Mouse (Mus musculus): Measurements from ENCODE around the gene Atp1a2. TPM values are rescaled to one million over a fixed set of nuclear protein-coding genes. Genes with fewer than 3 reads are reported as not detected.

The Atp1a2 gene
- polyA plus RNA-seq, 1 experiment from 2014 or later, result 69.0 TPM

GRCm38 (mm10) chr1:172319346-172319745, 21.5 kb upstream of the Atp1a2 start:
- no peaks in the 10 kb centered on the region for H3K27me3 ChIP-seq (ENCODE audit: control insufficient read depth, insufficient read depth, low read depth, low read length)
- no peak overlapping the region for H3K4me2 ChIP-seq (ENCODE audit: low read length)
- no peaks in the 10 kb centered on the region; the same call in 1 of the 2 replicates for H3K36me3 ChIP-seq (ENCODE audit: control insufficient read depth, insufficient read depth, low read length)
- no peak overlapping the region for H3K4me3 ChIP-seq (ENCODE audit: low read depth, low read length)
- WGBS, result 70% methylated on average over 7 of the region's 7 CpGs
- peaks cover 5% of the 10 kb centered on the region; the same call in 1 of the 2 replicates for H3K4me1 ChIP-seq (ENCODE audit: control insufficient read depth, insufficient read depth, low read length)
- H3K9me3 ChIP-seq (replicated peaks; ENCODE audit: control insufficient read depth, low read length, poor library complexity, severe bottlenecking), result no peaks in the 10 kb centered on the region
- ATAC-seq, result no peak
- H3K9ac ChIP-seq (ENCODE audit: low read depth, low read length), result no peak overlapping the region
- H3K27ac ChIP-seq (ENCODE audit: low read length), result 0 out of 2 replicates have a peak overlapping the region, but pooled peaks have one; percentile 33

- Histone ChIP-seq H3K27ac (ENCODE audit: low read length) (no peak overlapping the region), H3K9me3 (replicated peaks; ENCODE audit: control insufficient read depth, low read length, poor library complexity, severe bottlenecking) (no peaks in the 10 kb centered on the region), H3K9ac (ENCODE audit: low read depth, low read length) (no peak overlapping the region), H3K4me1 (ENCODE audit: control insufficient read depth, insufficient read depth, low read length) (peaks cover 8% of the 10 kb centered on the region), H3K4me3 (ENCODE audit: low read depth, low read length) (no peak overlapping the region), H3K27me3 (ENCODE audit: control insufficient read depth, insufficient read depth, low read depth, low read length) (no peaks in the 10 kb centered on the region), H3K4me2 (ENCODE audit: low read length) (no peak overlapping the region), H3K36me3 (ENCODE audit: control insufficient read depth, insufficient read depth, low read length) (no peaks in the 10 kb centered on the region; the same call in 1 of the 2 replicates)
- peak; percentile 23; the same call in 1 of the 2 replicates for ATAC-seq
- WGBS, result 83% methylated on average over 19 of the region's 19 CpGs
Observed at GRCm38 (mm10) chr1:172318424-172319035, 20.7 kb upstream of the Atp1a2 start.

DNA sequence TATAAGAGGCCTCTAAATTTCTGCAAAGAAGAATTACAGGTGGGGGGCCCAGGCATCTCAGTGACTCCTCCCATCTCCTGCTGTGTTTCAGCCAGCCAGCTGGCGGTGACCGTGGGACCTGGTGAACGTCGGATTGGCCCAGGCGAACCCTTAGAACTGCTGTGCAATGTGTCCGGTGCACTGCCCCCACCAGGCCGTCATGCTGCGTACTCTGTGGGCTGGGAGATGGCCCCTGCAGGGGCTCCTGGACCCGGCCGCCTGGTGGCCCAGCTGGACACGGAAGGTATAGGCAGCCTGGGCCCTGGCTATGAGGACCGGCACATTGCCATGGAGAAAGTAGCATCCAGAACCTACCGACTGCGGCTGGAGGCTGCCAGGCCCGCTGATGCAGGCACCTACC, 20.1 kb upstream of the Atp1a2 start:
- no peaks in the 10 kb centered on the region for H3K9me3 ChIP-seq (replicated peaks; ENCODE audit: control insufficient read depth, low read length, poor library complexity, severe bottlenecking)
- no peak for ATAC-seq
- H3K9ac ChIP-seq (ENCODE audit: low read depth, low read length), result 0 out of 2 replicates have a peak overlapping the region, but pooled peaks have one; percentile 10
- no peak overlapping the region for H3K27ac ChIP-seq (ENCODE audit: low read length)
- WGBS, result 43% methylated on average over 15 of the region's 15 CpGs
- H3K4me2 ChIP-seq (ENCODE audit: low read length), result no peak overlapping the region
- no peaks in the 10 kb centered on the region for H3K27me3 ChIP-seq (ENCODE audit: control insufficient read depth, insufficient read depth, low read depth, low read length)
- peaks cover 14% of the 10 kb centered on the region for H3K4me1 ChIP-seq (ENCODE audit: control insufficient read depth, insufficient read depth, low read length)
- H3K36me3 ChIP-seq (ENCODE audit: control insufficient read depth, insufficient read depth, low read length), result no peaks in the 10 kb centered on the region; the same call in 1 of the 2 replicates
- no peak overlapping the region for H3K4me3 ChIP-seq (ENCODE audit: low read depth, low read length)

DNA sequence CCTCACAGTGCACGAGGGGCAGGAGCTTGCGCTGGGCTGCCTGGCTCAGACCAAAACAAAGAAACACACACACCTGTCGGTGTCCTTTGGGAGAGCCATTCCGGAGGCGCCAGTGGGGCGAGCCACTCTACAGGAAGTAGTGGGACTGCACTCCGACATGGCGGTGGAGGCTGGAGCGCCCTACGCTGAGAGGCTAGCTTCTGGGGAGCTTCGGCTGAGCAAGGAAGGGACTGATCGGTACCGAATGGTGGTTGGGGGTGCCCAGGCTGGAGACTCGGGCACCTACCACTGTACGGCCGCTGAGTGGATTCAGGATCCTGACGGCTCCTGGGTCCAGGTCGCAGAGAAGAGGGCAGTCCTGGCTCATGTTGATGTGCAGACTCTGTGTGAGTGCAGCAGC, 19.6 kb upstream of the Atp1a2 start:
- ATAC-seq, result no peak
- Histone ChIP-seq H3K27me3 (ENCODE audit: control insufficient read depth, insufficient read depth, low read depth, low read length) (no peaks in the 10 kb centered on the region), H3K27ac (ENCODE audit: low read length) (no peak overlapping the region), H3K9ac (ENCODE audit: low read depth, low read length) (no peak overlapping the region), H3K9me3 (replicated peaks; ENCODE audit: control insufficient read depth, low read length, poor library complexity, severe bottlenecking) (no peaks in the 10 kb centered on the region), H3K4me1 (ENCODE audit: control insufficient read depth, insufficient read depth, low read length) (peaks cover 18% of the 10 kb centered on the region), H3K4me3 (ENCODE audit: low read depth, low read length) (no peak overlapping the region), H3K4me2 (ENCODE audit: low read length) (no peak overlapping the region), H3K36me3 (ENCODE audit: control insufficient read depth, insufficient read depth, low read length) (no peaks in the 10 kb centered on the region; the same call in 1 of the 2 replicates)
- WGBS, result 57% methylated on average over 18 of the region's 18 CpGs

DNA sequence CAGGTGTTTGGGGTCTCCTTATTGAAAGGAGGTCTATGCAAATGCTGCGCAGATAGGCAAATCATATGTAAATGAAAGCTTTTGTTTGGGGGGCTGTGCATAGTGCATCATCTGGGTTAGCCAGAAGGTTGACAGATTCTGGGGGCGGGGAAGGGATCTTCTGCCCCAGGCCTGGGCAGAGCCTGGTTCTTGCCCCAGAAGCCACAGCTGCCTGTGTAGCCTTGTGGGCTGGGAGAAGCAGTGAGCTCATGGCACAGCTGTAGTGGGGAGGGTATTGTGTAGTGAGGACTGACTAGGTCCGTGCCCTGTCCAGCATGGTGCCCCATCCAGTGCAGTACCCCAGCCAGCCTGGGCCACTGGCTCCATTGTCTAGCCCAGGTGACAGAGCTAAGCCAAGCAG, 17.0 kb upstream of the Atp1a2 start:
- H3K27ac ChIP-seq (ENCODE audit: low read length), result peak overlapping the region; percentile 37; the same call in 1 of the 2 replicates
- H3K4me3 ChIP-seq (ENCODE audit: low read depth, low read length), result no peak overlapping the region

GRCm38 (mm10) chr1:172313613-172314411, 15.9 kb upstream of the Atp1a2 start:
- no peaks in the 10 kb centered on the region for H3K27me3 ChIP-seq (ENCODE audit: control insufficient read depth, insufficient read depth, low read depth, low read length)
- peak overlapping the region; percentile 84 for H3K4me2 ChIP-seq (ENCODE audit: low read length)
- H3K36me3 ChIP-seq (ENCODE audit: control insufficient read depth, insufficient read depth, low read length), result no peaks in the 10 kb centered on the region; the same call in 1 of the 2 replicates
- 0 out of 2 replicates have a peak overlapping the region, but pooled peaks have one; percentile 25 for H3K9ac ChIP-seq (ENCODE audit: low read depth, low read length)
- no peak for ATAC-seq
- H3K4me3 ChIP-seq (ENCODE audit: low read depth, low read length), result no peak overlapping the region
- H3K9me3 ChIP-seq (replicated peaks; ENCODE audit: control insufficient read depth, low read length, poor library complexity, severe bottlenecking), result no peaks in the 10 kb centered on the region
- H3K4me1 ChIP-seq (ENCODE audit: control insufficient read depth, insufficient read depth, low read length), result peaks cover 39% of the 10 kb centered on the region
- 62% methylated on average over 10 of the region's 10 CpGs for WGBS
- no peak overlapping the region for H3K27ac ChIP-seq (ENCODE audit: low read length)

More for the DNA sequence above, 17.0 kb upstream of the Atp1a2 start:
- ATAC-seq, result no peak
- Histone ChIP-seq H3K9ac (ENCODE audit: low read depth, low read length) (peak overlapping the region; percentile 31; the same call in 1 of the 2 replicates), H3K9me3 (replicated peaks; ENCODE audit: control insufficient read depth, low read length, poor library complexity, severe bottlenecking) (no peaks in the 10 kb centered on the region), H3K4me2 (ENCODE audit: low read length) (no peak overlapping the region), H3K27me3 (ENCODE audit: control insufficient read depth, insufficient read depth, low read depth, low read length) (no peaks in the 10 kb centered on the region), H3K36me3 (ENCODE audit: control insufficient read depth, insufficient read depth, low read length) (no peaks in the 10 kb centered on the region; the same call in 1 of the 2 replicates), H3K4me1 (ENCODE audit: control insufficient read depth, insufficient read depth, low read length) (peaks cover 29% of the 10 kb centered on the region)
- WGBS, result 42% methylated on average over 3 of the region's 3 CpGs

DNA sequence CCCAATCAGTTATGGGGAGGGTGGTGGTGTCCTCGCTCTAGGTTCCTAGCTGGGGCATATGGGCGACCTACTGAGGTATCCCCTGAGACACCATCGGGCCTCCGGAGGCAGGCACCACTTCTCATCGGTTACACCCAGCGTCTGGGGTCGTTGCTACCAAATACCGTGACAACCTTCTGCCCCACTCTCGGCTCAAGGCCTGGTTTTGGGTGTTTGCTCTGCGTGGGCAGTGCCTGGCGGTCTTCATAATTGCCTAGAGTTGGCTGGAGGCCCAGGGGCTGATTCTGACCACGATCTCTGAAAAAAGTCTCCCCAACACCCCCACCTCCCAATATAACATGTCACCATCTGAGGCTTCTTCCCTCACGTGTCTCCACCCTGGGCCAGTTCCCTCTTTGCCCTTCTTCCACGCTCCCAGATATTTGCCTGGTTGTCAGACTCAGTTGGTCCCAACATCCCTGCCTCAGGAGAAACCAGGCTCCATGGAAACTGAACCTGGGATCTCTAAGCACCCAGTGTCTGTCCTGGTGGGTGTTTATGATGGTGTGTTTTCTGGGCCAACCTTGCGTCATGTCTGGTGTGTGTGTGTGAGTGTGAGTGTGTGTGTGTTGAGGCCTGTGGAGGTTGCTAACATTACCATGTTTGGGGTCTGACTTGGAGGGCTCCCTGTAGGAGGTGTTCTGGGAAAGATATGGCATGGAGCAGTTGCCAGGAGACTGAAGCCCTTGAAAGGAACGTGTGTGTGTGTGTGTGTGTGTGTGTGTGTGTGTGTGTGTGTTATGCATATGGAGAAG, 15.1 kb upstream of the Atp1a2 start:
- Histone ChIP-seq H3K9ac (ENCODE audit: low read depth, low read length) (peak overlapping the region; percentile 78), H3K4me1 (ENCODE audit: control insufficient read depth, insufficient read depth, low read length) (peaks cover 39% of the 10 kb centered on the region), H3K27ac (ENCODE audit: low read length) (no peak overlapping the region), H3K27me3 (ENCODE audit: control insufficient read depth, insufficient read depth, low read depth, low read length) (no peaks in the 10 kb centered on the region), H3K36me3 (ENCODE audit: control insufficient read depth, insufficient read depth, low read length) (no peaks in the 10 kb centered on the region; the same call in 1 of the 2 replicates), H3K4me2 (ENCODE audit: low read length) (peak overlapping the region; percentile 84), H3K9me3 (replicated peaks; ENCODE audit: control insufficient read depth, low read length, poor library complexity, severe bottlenecking) (no peaks in the 10 kb centered on the region), H3K4me3 (ENCODE audit: low read depth, low read length) (peak overlapping the region; percentile 64)
- 9% methylated on average over 16 of the region's 16 CpGs for WGBS
- no peak; the same call in 1 of the 2 replicates for ATAC-seq

DNA sequence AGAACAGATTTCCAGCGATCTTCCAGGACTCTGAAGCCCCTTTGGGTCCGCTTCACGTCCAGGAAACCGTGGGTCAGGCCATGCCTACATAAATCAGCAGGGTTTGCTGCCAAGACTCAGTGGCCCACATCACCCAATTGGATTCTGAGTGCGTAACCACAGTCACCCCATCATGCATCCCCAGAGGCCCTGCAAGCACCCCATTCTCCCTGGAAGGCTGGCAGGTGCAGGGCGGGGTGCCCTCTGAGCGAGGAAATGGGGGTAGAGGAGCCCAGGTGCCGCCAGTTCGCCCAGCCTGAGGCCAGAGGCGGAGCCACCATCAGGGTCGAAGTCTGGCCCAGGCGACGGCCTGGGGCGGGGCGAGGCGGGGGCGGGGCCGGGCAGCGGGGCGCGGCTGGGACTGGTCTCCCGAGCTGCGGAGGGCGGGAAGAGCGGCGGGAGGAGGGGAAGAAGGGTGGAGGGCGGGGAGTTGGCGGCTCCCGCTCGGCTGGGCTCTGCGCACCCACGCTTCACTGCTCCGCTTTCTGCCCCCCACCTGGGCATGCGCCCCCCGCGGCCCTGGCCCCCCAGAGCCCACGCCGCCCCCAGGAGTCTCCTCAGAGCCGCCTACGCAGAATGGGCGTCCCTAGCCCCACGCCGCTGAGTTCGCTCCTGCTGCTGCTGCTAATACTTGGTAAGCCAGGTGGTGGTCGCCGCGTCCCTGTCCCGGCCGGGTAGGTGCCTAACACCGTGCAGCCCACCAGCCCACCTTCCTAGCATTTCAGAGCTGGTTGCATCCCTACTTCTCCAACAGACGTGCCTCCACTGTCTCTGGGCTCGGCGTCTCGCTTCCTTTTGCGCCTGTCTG, 14.3 kb upstream of the Atp1a2 start:
- under 1% methylated on average over 41 of the region's 55 CpGs for WGBS
- Histone ChIP-seq H3K4me1 (ENCODE audit: control insufficient read depth, insufficient read depth, low read length) (peaks cover 41% of the 10 kb centered on the region), H3K27ac (ENCODE audit: low read length) (peak overlapping the region; percentile 76), H3K9me3 (replicated peaks; ENCODE audit: control insufficient read depth, low read length, poor library complexity, severe bottlenecking) (no peaks in the 10 kb centered on the region), H3K4me2 (ENCODE audit: low read length) (peak overlapping the region; percentile 84), H3K4me3 (ENCODE audit: low read depth, low read length) (peak overlapping the region; percentile 64), H3K36me3 (ENCODE audit: control insufficient read depth, insufficient read depth, low read length) (no peaks in the 10 kb centered on the region), H3K27me3 (ENCODE audit: control insufficient read depth, insufficient read depth, low read depth, low read length) (no peaks in the 10 kb centered on the region), H3K9ac (ENCODE audit: low read depth, low read length) (peak overlapping the region; percentile 78)
- ATAC-seq, result peak; percentile 59

All from midbrain, embryonic 16.5 days (tissue).